Mouse (Mus musculus): ENCODE results near the gene Mrpl48.

GRCm38 (mm10) chr7:100549796-100550195 is 58.3 kb downstream of the Mrpl48 start:
- TF ChIP-seq CTCF (conservative IDR thresholded peaks at IDR 0.05; ENCODE audit: insufficient read depth, insufficient read length, low read depth, low read length) (no peak), POLR2A (IDR thresholded peaks at IDR 0.05; ENCODE audit: low read depth, low read length) (no peak)

Data from kidney, adult 2 months (tissue).